Mouse (Mus musculus) limb, embryonic 15.5 days (tissue): ENCODE measurements around the gene Stac2. TPM values are rescaled to one million over a fixed set of nuclear protein-coding genes. Genes with fewer than 3 reads are reported as not detected.
A peak's percentile ranks its signal among the peaks of the same experiment; 100 is the strongest.

Experiments used
- ATAC-seq: fragments of 200-750 bp; cut with Nextera tagmentation; 2 replicates; pipeline ENCODE4 v1.8.0; 2017; ENCODE audit warnings: low read depth, moderate TSS enrichment; ENCODE audit not compliant: insufficient number of reproducible peaks, low FRiP score, low TSS enrichment
- H3K27ac ChIP-seq: fragments of 300-500 bp; sonication (generic); 2 replicates; pipeline ENCODE4 v1.5.1; 2015; ENCODE audit warnings: moderate library complexity, mild to moderate bottlenecking, inconsistent platforms
- H3K27me3 ChIP-seq: fragments of 300-500 bp; sonication (generic); 2 replicates; pipeline ENCODE4 v1.6.1; 2015; ENCODE audit warnings: inconsistent platforms
- H3K36me3 ChIP-seq: fragments of 300-500 bp; sonication (generic); 2 replicates; pipeline ENCODE4 v1.6.1; 2015; ENCODE audit warnings: inconsistent platforms
- H3K4me1 ChIP-seq: fragments of 300-500 bp; sonication (generic); 2 replicates; pipeline ENCODE4 v1.6.1; 2015; ENCODE audit warnings: inconsistent platforms
- H3K4me2 ChIP-seq: fragments of 300-500 bp; sonication (generic); 2 replicates; pipeline ENCODE4 v1.6.1; 2015; ENCODE audit warnings: mild to moderate bottlenecking, inconsistent platforms
- H3K4me3 ChIP-seq: fragments of 300-500 bp; sonication (generic); 2 replicates; pipeline ENCODE4 v1.5.1; 2015; ENCODE audit warnings: mild to moderate bottlenecking, inconsistent platforms
- H3K9ac ChIP-seq: fragments of 300-500 bp; sonication (generic); 2 replicates; pipeline ENCODE4 v1.6.1; 2015; ENCODE audit warnings: inconsistent platforms
- H3K9me3 ChIP-seq: fragments of 300-500 bp; sonication (generic); 2 replicates; pipeline ENCODE4 v1.6.1; 2016; ENCODE audit warnings: inconsistent platforms
- WGBS: fragments of 180-500 bp; shearing (Covaris S2); methylation state at CpG from one replicate; pipeline ENCODE4 v1.1.7; 2015; 5-methylcytosine and 5-hydroxymethylcytosine counted together
- polyA plus RNA-seq: library from polyadenylated mRNA; unstranded; fragments of >200 nt; fragmentation: Nextera tagmentation; extraction: Ambion mirVana; gene quantifications from 2 replicates; pipeline ENCODE4 v1.2.1, GENCODE M21; 2015

Gene Stac2
- polyA plus RNA-seq, 1 experiment from 2014 or later: 0.68 TPM

DNA sequence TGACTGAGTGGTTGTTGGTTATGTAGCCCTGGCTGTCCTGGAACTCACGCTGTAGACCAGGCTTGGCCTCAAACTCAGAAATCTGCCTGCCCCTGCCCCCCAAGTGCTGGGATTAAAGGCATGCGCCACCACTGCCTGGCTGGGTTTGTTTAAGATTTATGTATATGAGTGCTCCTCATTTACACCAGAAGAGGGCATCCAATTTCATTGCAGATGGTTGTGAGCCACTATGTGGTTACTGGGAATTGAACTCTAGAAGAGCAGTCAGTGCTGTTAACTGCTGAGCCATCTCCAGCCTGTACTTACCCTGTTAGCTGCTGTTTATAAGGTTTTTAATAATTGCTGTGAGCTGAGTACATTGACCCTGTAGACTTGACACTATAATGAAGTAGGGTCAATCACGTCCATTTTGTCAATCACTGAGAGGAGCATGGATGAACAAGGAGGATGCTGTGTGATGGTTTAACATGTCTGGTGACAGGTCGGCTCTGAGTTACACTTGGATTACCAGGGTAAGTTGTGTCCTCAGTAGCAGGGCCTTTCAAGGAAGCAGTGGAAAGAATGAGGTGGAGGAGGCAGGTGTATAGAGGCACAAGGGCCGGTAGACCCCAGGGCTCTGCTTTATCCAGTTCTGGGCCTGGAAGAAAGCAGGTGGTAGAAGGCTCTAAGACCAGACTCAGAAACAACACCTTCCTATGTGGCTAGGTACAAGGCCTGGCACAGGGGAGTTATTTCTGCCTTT lies 22.4 kb downstream of the Stac2 start:
- peaks cover 35% of the 10 kb centered on the region for H3K36me3 ChIP-seq
- H3K9me3 ChIP-seq: no peaks in the 10 kb centered on the region
- 48% methylated on average over 5 of the region's 5 CpGs for WGBS
- H3K4me2 ChIP-seq: no peak overlapping the region
- H3K27ac ChIP-seq: no peak overlapping the region
- peaks cover 2% of the 10 kb centered on the region for H3K27me3 ChIP-seq
- H3K4me3 ChIP-seq: no peak overlapping the region
- peaks cover 18% of the 10 kb centered on the region for H3K4me1 ChIP-seq
- no peak for ATAC-seq
- H3K9ac ChIP-seq: no peak overlapping the region

DNA sequence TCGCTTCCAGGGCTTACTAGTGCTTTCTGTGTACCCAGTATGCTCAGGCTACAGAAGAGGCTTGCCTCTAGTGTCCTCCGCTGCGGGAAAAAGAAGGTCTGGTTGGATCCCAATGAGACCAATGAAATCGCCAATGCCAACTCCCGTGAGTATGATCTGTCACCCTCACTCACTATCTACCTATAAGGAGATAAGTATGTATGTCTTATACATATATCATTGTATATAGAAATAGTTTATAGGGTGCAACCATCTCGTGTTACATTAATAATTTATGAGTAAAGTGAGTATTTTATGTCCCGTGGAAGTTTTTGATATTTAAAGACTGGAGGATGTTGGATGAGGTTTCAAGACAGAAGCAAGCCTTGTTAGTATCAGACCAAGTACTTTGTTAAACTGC lies 25.5 kb downstream of the Stac2 start:
- H3K9me3 ChIP-seq: no peaks in the 10 kb centered on the region
- peak overlapping the region; percentile 87; the same call in 1 of the 2 replicates for H3K27ac ChIP-seq
- H3K4me1 ChIP-seq: peaks cover 14% of the 10 kb centered on the region
- H3K4me3 ChIP-seq: peak overlapping the region; percentile 83
- no peaks in the 10 kb centered on the region for H3K27me3 ChIP-seq
- ATAC-seq: no peak
- peak overlapping the region; percentile 99 for H3K9ac ChIP-seq
- H3K4me2 ChIP-seq: peak overlapping the region; percentile 67
- peaks cover 35% of the 10 kb centered on the region for H3K36me3 ChIP-seq
- 15% methylated on average over 7 of the region's 7 CpGs for WGBS

DNA sequence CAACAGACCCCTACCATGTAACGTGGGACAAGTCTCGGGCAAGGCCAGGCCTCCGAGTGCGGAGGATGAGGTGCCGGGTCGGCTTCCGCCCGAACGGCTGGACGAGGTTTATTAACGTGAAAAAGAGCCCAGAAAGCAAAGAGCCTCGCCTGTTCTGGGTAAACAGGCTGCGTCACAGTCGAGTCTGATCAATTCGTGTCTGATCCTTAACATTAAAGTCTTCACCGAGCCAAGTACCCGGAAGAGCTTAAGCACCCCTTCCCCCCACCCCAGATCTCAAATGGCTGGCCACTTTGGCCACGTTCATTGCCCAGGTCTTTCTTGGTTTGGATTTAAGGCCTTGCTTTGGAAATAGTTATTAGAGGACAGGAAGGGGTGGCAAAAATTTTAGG lies 26.0 kb downstream of the Stac2 start:
- H3K27ac ChIP-seq: peak overlapping the region; percentile 87
- under 1% methylated on average over 18 of the region's 18 CpGs for WGBS
- peak overlapping the region; percentile 67 for H3K4me2 ChIP-seq
- peaks cover 14% of the 10 kb centered on the region for H3K4me1 ChIP-seq
- ATAC-seq: no peak
- no peaks in the 10 kb centered on the region for H3K27me3 ChIP-seq
- H3K9ac ChIP-seq: peak overlapping the region; percentile 99
- no peaks in the 10 kb centered on the region for H3K9me3 ChIP-seq
- peak overlapping the region; percentile 83 for H3K4me3 ChIP-seq
- H3K36me3 ChIP-seq: peaks cover 35% of the 10 kb centered on the region

DNA sequence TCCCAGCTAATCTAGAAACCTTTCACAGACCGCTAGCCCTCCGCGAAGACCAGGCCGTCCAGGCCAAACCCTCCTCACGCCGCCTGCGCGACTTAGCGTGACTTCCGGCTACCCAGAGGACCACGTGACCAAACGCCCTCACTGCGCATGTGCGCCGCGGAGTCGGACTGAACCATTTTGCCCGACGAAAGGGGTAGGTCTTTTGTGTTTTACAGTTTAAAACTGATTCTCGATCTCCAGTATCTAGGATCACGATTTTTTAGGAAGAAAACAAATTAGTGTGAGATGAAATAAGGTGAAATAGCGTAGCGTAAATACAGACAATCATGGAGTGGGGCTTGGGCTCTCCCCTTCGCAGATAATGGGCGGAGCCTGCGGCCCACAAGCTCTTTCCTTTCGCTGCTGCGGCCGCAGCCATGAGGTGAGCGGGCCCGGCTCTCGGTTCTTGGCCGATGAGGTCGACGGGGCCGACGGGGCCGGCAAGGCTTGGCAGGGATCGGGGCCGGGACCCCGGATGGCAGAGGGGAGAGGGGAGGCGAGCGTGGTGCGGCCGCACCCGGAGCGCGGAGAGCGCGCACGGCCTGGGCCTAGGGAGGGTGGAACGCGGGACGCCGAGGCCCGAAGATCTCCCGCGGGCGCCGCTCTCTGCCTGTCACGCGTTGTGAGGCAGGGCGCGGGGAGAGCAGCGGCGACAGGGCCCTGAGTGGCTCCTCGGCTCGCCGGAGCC lies 26.5 kb downstream of the Stac2 start, which contains the start of gene Rpl19:
Gene Rpl19, plus strand, starts transcription at position 141 of the 727 bp plus-strand sequence.
- peaks cover 35% of the 10 kb centered on the region for H3K36me3 ChIP-seq
- peak within 1 kb of the TSS; percentile 67 for H3K4me2 ChIP-seq
- peak within 1 kb of the TSS; percentile 87 for H3K27ac ChIP-seq
- no peaks in the 10 kb centered on the region for H3K27me3 ChIP-seq
- H3K9ac ChIP-seq: peak within 1 kb of the TSS; percentile 99
- WGBS: under 1% methylated on average over 67 of the region's 69 CpGs
- ATAC-seq: peak; percentile 75
- peaks cover 18% of the 10 kb centered on the region for H3K4me1 ChIP-seq
- peak within 1 kb of the TSS; percentile 83 for H3K4me3 ChIP-seq
- H3K9me3 ChIP-seq: no peaks in the 10 kb centered on the region

DNA sequence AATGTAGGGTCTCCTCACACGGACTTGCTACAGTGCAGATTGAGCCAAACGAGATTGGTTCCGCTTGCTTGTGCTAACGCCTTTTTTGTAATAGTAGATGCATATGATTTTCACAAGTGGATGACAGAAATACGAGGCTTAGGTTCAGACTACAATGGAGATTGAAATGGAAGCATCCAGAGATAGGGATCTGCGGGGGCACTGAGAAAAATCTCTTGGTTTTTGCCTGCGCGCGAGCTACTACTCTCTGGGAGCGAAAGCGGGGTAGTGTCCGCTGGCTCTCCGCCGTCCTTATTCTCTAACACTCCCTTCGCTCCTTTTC lies 27.1 kb downstream of the Stac2 start:
- Histone ChIP-seq H3K36me3 (peaks cover 33% of the 10 kb centered on the region), H3K27ac (peak overlapping the region; percentile 87), H3K27me3 (no peaks in the 10 kb centered on the region), H3K4me3 (peak overlapping the region; percentile 83), H3K4me1 (peaks cover 23% of the 10 kb centered on the region), H3K9me3 (no peaks in the 10 kb centered on the region), H3K9ac (peak overlapping the region; percentile 99), H3K4me2 (peak overlapping the region; percentile 67)
- WGBS: 6% methylated on average over 15 of the region's 15 CpGs
- no peak for ATAC-seq

DNA sequence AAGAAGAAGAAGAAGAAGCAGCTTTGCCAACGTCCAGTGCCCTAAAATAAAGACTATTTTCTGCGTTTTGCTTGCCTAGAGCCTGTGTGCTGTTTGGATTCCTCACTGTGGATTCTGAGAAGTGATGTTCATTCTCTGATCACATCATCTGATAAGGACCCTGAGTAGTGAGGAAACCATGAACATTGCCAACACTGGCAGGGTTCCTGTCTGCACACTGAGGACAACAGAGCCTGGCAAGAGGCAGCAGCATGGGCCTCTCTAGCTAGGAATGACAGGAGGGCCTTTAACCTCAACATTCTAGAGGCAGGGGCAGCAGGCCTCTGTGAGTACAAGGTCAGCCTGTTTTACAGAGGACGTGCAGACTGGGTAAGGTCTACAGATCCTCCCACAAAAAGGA lies 28.7 kb downstream of the Stac2 start:
- Histone ChIP-seq H3K4me1 (peaks cover 38% of the 10 kb centered on the region), H3K36me3 (peaks cover 16% of the 10 kb centered on the region), H3K27me3 (no peaks in the 10 kb centered on the region), H3K9ac (no peak overlapping the region), H3K9me3 (no peaks in the 10 kb centered on the region), H3K4me2 (no peak overlapping the region), H3K27ac (no peak overlapping the region), H3K4me3 (no peak overlapping the region)
- 86% methylated on average over 3 of the region's 3 CpGs for WGBS
- ATAC-seq: no peak

DNA sequence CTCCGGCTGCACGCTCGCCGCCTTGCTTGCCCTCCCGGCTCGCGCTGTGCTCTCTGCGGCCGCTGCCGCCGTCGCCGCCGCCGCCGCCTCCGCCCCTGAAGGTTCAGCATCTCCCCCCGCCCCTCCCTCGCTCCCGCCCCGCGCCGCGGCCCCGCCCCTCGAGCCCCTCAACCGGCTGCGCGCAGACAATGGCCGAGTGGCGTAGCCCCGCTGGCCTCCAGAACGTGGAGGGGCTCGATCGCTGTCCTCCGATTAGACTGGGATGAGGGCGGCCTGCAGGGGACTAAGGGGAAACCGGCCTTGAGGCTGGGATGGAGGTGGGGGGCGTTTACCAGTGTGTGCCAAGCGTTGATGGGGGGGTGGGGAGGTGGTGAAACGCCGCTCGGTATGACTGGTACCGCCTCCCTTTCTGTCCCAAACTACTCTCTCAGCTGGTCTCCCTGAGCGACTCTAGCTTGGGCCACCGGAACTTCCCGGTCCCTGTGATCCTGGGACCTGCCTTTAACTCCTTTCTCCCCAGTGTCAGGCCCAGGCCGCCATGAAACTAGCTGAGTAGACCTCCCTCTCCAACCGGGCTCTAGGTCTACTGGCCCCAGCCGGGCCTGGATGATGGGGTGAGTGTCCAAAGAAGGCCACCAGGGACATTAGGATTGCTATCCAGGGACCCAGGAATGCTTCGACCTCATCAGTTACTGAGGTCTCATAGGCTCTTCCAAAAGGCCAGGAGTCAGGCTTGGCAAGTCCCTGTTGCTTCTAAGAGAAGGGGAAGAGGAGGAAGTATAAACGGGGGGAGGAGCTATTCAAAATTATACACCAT lies 30.5 kb downstream of the Stac2 start, which contains the start of gene Cacnb1:
Gene Cacnb1, minus strand, starts transcription at position 480 of the 817 bp plus-strand sequence.
- Histone ChIP-seq H3K27ac (peak within 1 kb of the TSS; percentile 91), H3K9ac (peak within 1 kb of the TSS; percentile 80), H3K27me3 (no peaks in the 10 kb centered on the region), H3K9me3 (no peaks in the 10 kb centered on the region), H3K4me3 (peak within 1 kb of the TSS; percentile 88), H3K4me2 (peak within 1 kb of the TSS; percentile 84), H3K4me1 (peaks cover 49% of the 10 kb centered on the region), H3K36me3 (peaks cover 8% of the 10 kb centered on the region)
- ATAC-seq: peak; percentile 40; the same call in 1 of the 2 replicates
- under 1% methylated on average over 49 of the region's 52 CpGs for WGBS

DNA sequence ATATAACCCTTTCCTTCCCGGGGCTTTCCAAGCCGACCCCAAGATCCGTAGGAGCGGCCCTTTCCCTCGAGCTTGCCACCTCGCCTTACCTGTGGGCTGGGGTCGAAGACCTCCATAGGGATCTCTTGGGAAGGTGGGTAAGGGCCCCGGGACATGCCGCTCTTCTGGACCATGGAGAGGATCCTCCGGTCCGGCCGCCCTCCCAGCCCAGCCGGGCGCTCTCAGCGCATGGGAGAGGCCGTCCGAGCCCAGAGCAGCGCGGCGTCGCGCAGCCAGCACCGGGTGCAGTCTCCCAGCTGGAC lies 31.1 kb downstream of the Stac2 start:
- peaks cover 45% of the 10 kb centered on the region for H3K4me1 ChIP-seq
- under 1% methylated on average over 23 of the region's 23 CpGs for WGBS

DNA sequence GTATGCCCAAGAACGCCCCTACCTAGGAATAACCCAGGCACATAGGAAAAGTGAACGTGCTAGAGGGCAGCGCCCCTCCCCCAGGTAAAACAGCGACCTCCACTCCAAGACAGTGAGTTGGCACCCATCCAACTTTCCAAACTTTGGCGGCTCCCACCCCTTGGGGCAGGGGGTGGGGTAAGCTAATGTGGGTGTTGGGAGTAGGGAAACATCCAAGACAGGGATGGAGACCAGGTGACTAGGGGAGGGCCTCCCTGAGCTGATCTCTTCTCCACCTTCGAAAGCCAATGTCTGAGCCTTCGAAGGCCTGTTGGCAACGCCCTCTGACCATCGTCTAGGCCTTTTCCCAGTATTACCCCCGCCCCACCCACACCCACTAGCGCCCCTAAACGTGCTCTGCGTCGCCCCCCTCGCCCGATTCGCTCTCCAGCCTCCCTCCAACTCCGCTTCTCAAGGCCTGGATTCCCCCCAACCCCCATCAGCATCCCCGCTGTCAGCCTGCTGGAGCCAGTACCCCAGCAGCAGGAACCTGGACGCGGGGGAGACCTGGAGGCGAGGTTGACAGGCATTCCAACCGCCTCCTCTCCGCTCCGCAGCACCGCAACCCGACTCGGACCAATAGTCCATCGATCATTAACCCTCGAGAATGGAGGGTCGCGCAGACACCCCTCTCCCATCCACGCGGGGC lies 31.6 kb downstream of the Stac2 start:
- Histone ChIP-seq H3K27ac (peak overlapping the region; percentile 91), H3K9ac (peak overlapping the region; percentile 80), H3K27me3 (no peaks in the 10 kb centered on the region), H3K4me2 (peak overlapping the region; percentile 84), H3K4me1 (peaks cover 45% of the 10 kb centered on the region), H3K36me3 (peaks cover 18% of the 10 kb centered on the region), H3K9me3 (no peaks in the 10 kb centered on the region), H3K4me3 (peak overlapping the region; percentile 88)
- whole genome bisulfite sequencing: 3% methylated on average over 34 of the region's 34 CpGs
- ATAC-seq: peak; percentile 37; the same call in 1 of the 2 replicates

More for the DNA sequence above, 31.1 kb downstream of the Stac2 start:
- Histone ChIP-seq H3K9ac (peak overlapping the region; percentile 80), H3K4me2 (peak overlapping the region; percentile 84), H3K9me3 (no peaks in the 10 kb centered on the region), H3K4me3 (peak overlapping the region; percentile 88), H3K27me3 (no peaks in the 10 kb centered on the region), H3K27ac (peak overlapping the region; percentile 91), H3K36me3 (peaks cover 14% of the 10 kb centered on the region)
- no peak for ATAC-seq

DNA sequence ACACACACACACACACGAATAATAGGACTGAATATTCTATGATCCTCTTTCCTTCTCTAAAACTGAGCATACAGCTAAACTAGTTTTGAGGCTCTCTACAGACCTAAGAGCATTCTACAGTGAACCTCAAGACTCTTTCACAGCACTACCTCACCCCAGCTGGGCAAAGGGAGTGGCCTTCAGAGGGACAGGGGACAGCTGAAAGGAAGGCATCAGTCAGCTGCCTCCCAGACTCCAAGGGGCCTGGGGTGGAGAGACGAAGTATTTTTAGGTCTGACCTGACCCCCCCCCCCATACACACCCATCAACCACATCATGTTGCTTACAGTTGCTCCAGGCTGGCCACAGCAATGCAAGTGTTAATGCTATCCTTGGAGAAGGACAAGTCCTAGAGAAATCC lies 32.1 kb downstream of the Stac2 start:
- 45% methylated on average over 2 of the region's 2 CpGs for WGBS
- ATAC-seq: peak; percentile 26; the same call in 1 of the 2 replicates
- Histone ChIP-seq H3K27me3 (no peaks in the 10 kb centered on the region), H3K4me1 (peaks cover 45% of the 10 kb centered on the region), H3K4me2 (peak overlapping the region; percentile 84), H3K36me3 (peaks cover 23% of the 10 kb centered on the region), H3K27ac (peak overlapping the region; percentile 91), H3K9me3 (no peaks in the 10 kb centered on the region), H3K9ac (no peak overlapping the region), H3K4me3 (peak overlapping the region; percentile 88)

DNA sequence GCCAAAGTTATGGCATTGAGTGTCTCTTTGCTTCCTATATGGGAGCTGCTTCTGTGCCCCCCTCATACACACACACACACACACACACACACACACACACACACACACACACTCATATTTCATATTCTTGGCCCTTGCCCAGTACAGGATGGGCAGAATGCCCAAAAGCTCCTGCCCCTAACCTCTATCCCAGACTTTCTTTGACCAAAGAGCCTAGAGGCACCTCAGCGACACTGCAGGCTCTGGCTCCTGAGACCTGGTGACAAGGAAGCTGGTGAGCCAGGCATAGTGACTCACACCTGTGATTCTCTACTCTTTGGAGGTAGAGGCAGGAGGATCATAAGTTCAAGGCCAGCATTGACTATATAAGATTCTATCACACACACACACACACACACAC lies 32.6 kb downstream of the Stac2 start:
- WGBS: 44% methylated on average over 1 of the region's 1 CpGs
- H3K4me3 ChIP-seq: peak overlapping the region; percentile 10
- peaks cover 28% of the 10 kb centered on the region for H3K36me3 ChIP-seq
- H3K9ac ChIP-seq: no peak overlapping the region
- no peaks in the 10 kb centered on the region for H3K27me3 ChIP-seq
- no peaks in the 10 kb centered on the region for H3K9me3 ChIP-seq
- peak overlapping the region; percentile 19; the same call in 1 of the 2 replicates for H3K4me2 ChIP-seq
- no peak for ATAC-seq
- peaks cover 42% of the 10 kb centered on the region for H3K4me1 ChIP-seq
- H3K27ac ChIP-seq: peak overlapping the region; percentile 43; the same call in 1 of the 2 replicates
